Mouse (Mus musculus) midbrain, embryonic 12.5 days (tissue): ENCODE measurements around the gene Gm5678. TPM values are rescaled to one million over a fixed set of nuclear protein-coding genes. Genes with fewer than 3 reads are reported as not detected.
A peak's percentile ranks its signal among the peaks of the same experiment; 100 is the strongest.

Source experiments
- ATAC-seq: fragments of 200-750 bp; cut with Nextera tagmentation; 2 replicates; pipeline ENCODE4 v1.8.0; 2017; ENCODE audit warnings: low read depth, moderate TSS enrichment, moderate library complexity; ENCODE audit not compliant: low FRiP score
- H3K27ac ChIP-seq: fragments of 300-500 bp; sonication (generic); replicated peaks from 2 replicates; pipeline ENCODE4 v1.5.1; 2016; ENCODE audit warnings: mild to moderate bottlenecking
- H3K27me3 ChIP-seq: fragments of 300-500 bp; sonication (generic); 2 replicates; pipeline ENCODE4 v1.6.1; 2016; ENCODE audit warnings: mild to moderate bottlenecking
- H3K36me3 ChIP-seq: fragments of 300-500 bp; sonication (generic); 2 replicates; pipeline ENCODE4 v1.6.1; 2016
- H3K4me1 ChIP-seq: fragments of 300-500 bp; sonication (generic); 2 replicates; pipeline ENCODE4 v1.6.1; 2016
- H3K4me2 ChIP-seq: fragments of 300-500 bp; sonication (generic); replicated peaks from 2 replicates; pipeline ENCODE4 v1.6.1; 2016; ENCODE audit warnings: mild to moderate bottlenecking, moderate library complexity
- H3K4me3 ChIP-seq: fragments of 300-500 bp; sonication (generic); 2 replicates; pipeline ENCODE4 v1.5.1; 2016; ENCODE audit warnings: mild to moderate bottlenecking
- H3K9ac ChIP-seq: fragments of 300-500 bp; sonication (generic); replicated peaks from 2 replicates; pipeline ENCODE4 v1.6.1; 2016; ENCODE audit warnings: mild to moderate bottlenecking, moderate library complexity
- H3K9me3 ChIP-seq: fragments of 300-500 bp; sonication (generic); 2 replicates; pipeline ENCODE4 v1.6.1; 2016; ENCODE audit warnings: mild to moderate bottlenecking
- WGBS: fragments of 180-500 bp; shearing (Covaris S2); methylation state at CpG from one replicate; pipeline ENCODE4 v1.1.7; 2016; 5-methylcytosine and 5-hydroxymethylcytosine counted together
- polyA plus RNA-seq: library from polyadenylated mRNA; unstranded; fragments of >200 nt; fragmentation: Nextera tagmentation; extraction: Ambion mirVana; gene quantifications from 2 replicates; pipeline ENCODE4 v1.2.1, GENCODE M21; 2016

Gene Gm5678
- polyA plus RNA-seq, 1 experiment from 2014 or later = not detected

DNA sequence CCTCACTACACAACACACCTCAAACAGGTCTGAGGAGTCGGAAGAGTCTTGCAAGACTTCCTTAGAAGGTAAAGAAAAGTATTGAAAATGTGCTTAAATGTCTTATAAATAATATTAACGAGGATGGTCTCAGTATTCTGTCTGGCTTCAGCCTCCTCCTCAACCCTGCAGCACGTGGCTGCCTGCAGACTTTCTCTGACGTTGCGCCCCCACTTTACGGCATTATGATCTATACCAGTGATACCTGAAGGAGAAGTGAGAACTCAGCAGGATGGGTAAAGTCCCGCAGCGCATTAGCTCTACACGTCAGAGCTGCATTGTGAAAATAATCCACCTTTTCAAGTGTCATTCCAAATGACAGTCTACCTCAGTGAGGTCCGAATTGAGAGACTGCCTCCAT is 33.4 kb upstream of the Gm5678 start:
- 93% methylated on average over 10 of the region's 10 CpGs for WGBS

GRCm38 (mm10) chr16:93595766-93596165 is 32.1 kb upstream of the Gm5678 start:
- Histone ChIP-seq H3K27ac (no peak overlapping the region), H3K9ac (no peak overlapping the region), H3K36me3 (peaks cover 36% of the 10 kb centered on the region), H3K4me1 (no peaks in the 10 kb centered on the region), H3K4me2 (no peak overlapping the region), H3K4me3 (no peak overlapping the region), H3K9me3 (no peaks in the 10 kb centered on the region), H3K27me3 (no peaks in the 10 kb centered on the region)
- ATAC-seq = no peak
- 91% methylated on average over 5 of the region's 5 CpGs for WGBS

More for the DNA sequence above, 33.4 kb upstream of the Gm5678 start:
- Histone ChIP-seq H3K9me3 (no peaks in the 10 kb centered on the region), H3K36me3 (peaks cover 48% of the 10 kb centered on the region), H3K9ac (no peak overlapping the region), H3K27me3 (no peaks in the 10 kb centered on the region), H3K4me3 (no peak overlapping the region), H3K27ac (no peak overlapping the region), H3K4me2 (no peak overlapping the region), H3K4me1 (no peaks in the 10 kb centered on the region)
- ATAC-seq = no peak

DNA sequence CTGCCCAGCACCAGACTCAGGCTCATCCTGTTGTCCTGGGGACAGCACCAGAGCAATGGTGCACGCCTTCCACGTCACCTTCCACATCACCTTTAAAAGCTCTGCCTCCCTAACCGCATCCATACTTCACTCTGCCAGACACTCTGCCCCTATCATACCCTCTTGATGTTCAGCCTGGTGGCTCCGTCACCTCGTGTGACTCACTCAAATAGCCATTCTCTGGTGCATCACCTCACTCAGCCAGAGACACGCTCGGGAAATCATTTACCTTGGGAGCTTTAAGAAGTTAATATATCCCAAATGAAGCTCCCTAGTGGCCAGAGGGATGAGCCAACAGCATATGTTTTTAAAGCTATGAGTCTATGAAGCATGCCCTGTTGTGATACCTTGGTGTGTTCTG is 31.1 kb upstream of the Gm5678 start:
- no peak overlapping the region for H3K9ac ChIP-seq
- H3K4me2 ChIP-seq = no peak overlapping the region
- no peak overlapping the region for H3K4me3 ChIP-seq
- no peaks in the 10 kb centered on the region for H3K27me3 ChIP-seq
- no peaks in the 10 kb centered on the region for H3K9me3 ChIP-seq
- ATAC-seq = no peak
- H3K4me1 ChIP-seq = no peaks in the 10 kb centered on the region
- no peak overlapping the region for H3K27ac ChIP-seq
- WGBS = 91% methylated on average over 7 of the region's 7 CpGs
- H3K36me3 ChIP-seq = peaks cover 32% of the 10 kb centered on the region

DNA sequence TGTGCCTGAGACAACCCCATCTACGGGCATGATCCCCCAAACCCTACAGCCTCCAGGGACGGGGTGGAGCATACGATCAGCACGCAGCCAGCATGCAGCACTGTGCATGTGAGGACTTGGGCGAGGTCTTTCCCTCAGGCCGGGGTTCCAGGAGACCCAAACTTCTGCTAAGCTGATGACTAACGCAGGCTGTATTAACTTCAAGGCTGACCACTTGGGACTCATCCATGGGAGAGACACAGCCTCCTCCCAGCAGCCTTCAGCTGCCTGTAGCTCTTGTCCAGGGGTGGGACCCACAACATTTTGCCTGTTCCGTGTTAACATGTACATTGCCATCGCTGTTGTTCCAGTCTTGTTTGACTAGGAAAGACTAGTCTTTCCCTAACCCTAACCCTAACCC is 30.3 kb upstream of the Gm5678 start:
- WGBS = 96% methylated on average over 9 of the region's 9 CpGs
- H3K4me2 ChIP-seq = no peak overlapping the region
- H3K9ac ChIP-seq = no peak overlapping the region
- H3K27ac ChIP-seq = no peak overlapping the region
- H3K27me3 ChIP-seq = no peaks in the 10 kb centered on the region
- ATAC-seq = no peak
- H3K9me3 ChIP-seq = no peaks in the 10 kb centered on the region
- no peaks in the 10 kb centered on the region for H3K4me1 ChIP-seq
- no peak overlapping the region for H3K4me3 ChIP-seq
- H3K36me3 ChIP-seq = peaks cover 31% of the 10 kb centered on the region

- no peak overlapping the region for H3K4me2 ChIP-seq
- H3K36me3 ChIP-seq = peaks cover 20% of the 10 kb centered on the region
- no peak overlapping the region for H3K9ac ChIP-seq
- no peak for ATAC-seq
- H3K4me1 ChIP-seq = peaks cover 2% of the 10 kb centered on the region
- 92% methylated on average over 6 of the region's 6 CpGs for WGBS
- H3K4me3 ChIP-seq = no peak overlapping the region
- no peak overlapping the region for H3K27ac ChIP-seq
- no peaks in the 10 kb centered on the region for H3K27me3 ChIP-seq
- no peaks in the 10 kb centered on the region for H3K9me3 ChIP-seq
Observed at GRCm38 (mm10) chr16:93599461-93599860, 28.4 kb upstream of the Gm5678 start.

GRCm38 (mm10) chr16:93603439-93604212 is 24.3 kb upstream of the Gm5678 start, which contains the start of gene Setd4:
Gene Setd4, minus strand, starts transcription at chr16:93604063.
- peaks cover 17% of the 10 kb centered on the region for H3K4me1 ChIP-seq
- H3K27me3 ChIP-seq = peaks cover 4% of the 10 kb centered on the region; the same call in 1 of the 2 replicates
- H3K9me3 ChIP-seq = no peaks in the 10 kb centered on the region
- WGBS = 1% methylated on average over 55 of the region's 55 CpGs
- ATAC-seq = peak; percentile 88
- peak within 1 kb of the TSS; percentile 56 for H3K4me3 ChIP-seq
- H3K4me2 ChIP-seq = peak within 1 kb of the TSS; percentile 90
- H3K36me3 ChIP-seq = peaks cover 4% of the 10 kb centered on the region; the same call in 1 of the 2 replicates
- H3K27ac ChIP-seq = peak within 1 kb of the TSS; percentile 95
- peak within 1 kb of the TSS; percentile 65 for H3K9ac ChIP-seq

- ATAC-seq = no peak
- Histone ChIP-seq H3K4me2 (peak overlapping the region; percentile 90), H3K27me3 (peaks cover 4% of the 10 kb centered on the region; the same call in 1 of the 2 replicates), H3K36me3 (0 out of 2 replicates have a peak, but pooled peaks cover 3% of the 10 kb centered on the region), H3K27ac (peak overlapping the region; percentile 95), H3K4me1 (peaks cover 22% of the 10 kb centered on the region), H3K9ac (peak overlapping the region; percentile 65), H3K9me3 (no peaks in the 10 kb centered on the region), H3K4me3 (peak overlapping the region; percentile 56)
- 3% methylated on average over 16 of the region's 16 CpGs for WGBS
Observed at GRCm38 (mm10) chr16:93604481-93604969, 23.4 kb upstream of the Gm5678 start.

GRCm38 (mm10) chr16:93605553-93605952 is 22.3 kb upstream of the Gm5678 start, which contains the start of gene Cbr1:
Gene Cbr1, plus strand, starts transcription at chr16:93605853.
- no peak for ATAC-seq

DNA sequence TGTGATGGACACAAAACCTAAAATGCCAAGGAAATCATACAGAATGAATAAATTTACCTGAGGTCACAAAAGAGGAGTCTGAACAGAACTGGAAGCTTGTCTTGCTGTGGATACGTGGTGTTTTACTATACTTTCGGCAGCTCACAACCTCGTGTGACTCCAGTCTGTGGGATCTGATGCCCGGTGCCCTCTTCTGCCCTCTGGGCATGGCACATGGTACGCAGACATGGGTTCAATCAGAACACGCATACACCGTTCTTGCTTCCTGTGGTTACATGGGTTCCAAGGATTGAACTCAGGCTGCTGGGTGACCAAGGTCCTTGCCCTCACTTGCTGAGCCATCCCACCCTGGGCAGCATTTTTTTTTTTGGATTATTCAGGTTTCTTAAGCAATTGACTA is 21.8 kb upstream of the Gm5678 start:
- Histone ChIP-seq H3K27me3 (peaks cover 4% of the 10 kb centered on the region; the same call in 1 of the 2 replicates), H3K4me1 (peaks cover 22% of the 10 kb centered on the region), H3K27ac (no peak overlapping the region), H3K36me3 (peaks cover 19% of the 10 kb centered on the region), H3K4me3 (no peak overlapping the region), H3K9me3 (no peaks in the 10 kb centered on the region), H3K9ac (no peak overlapping the region), H3K4me2 (no peak overlapping the region)
- WGBS = 88% methylated on average over 7 of the region's 7 CpGs
- no peak for ATAC-seq

More at GRCm38 (mm10) chr16:93605553-93605952, 22.3 kb upstream of the Gm5678 start, which contains the start of gene Cbr1:
- H3K4me3 ChIP-seq = peak within 1 kb of the TSS; percentile 56
- H3K4me1 ChIP-seq = peaks cover 22% of the 10 kb centered on the region
- 67% methylated on average over 4 of the region's 4 CpGs for whole genome bisulfite sequencing
- no peak within 1 kb of the TSS for H3K27ac ChIP-seq
- H3K27me3 ChIP-seq = peaks cover 4% of the 10 kb centered on the region; the same call in 1 of the 2 replicates
- H3K36me3 ChIP-seq = peaks cover 13% of the 10 kb centered on the region; the same call in 1 of the 2 replicates
- H3K4me2 ChIP-seq = peak within 1 kb of the TSS; percentile 90
- H3K9me3 ChIP-seq = no peaks in the 10 kb centered on the region
- peak within 1 kb of the TSS; percentile 65; the same call in 1 of the 2 replicates for H3K9ac ChIP-seq

DNA sequence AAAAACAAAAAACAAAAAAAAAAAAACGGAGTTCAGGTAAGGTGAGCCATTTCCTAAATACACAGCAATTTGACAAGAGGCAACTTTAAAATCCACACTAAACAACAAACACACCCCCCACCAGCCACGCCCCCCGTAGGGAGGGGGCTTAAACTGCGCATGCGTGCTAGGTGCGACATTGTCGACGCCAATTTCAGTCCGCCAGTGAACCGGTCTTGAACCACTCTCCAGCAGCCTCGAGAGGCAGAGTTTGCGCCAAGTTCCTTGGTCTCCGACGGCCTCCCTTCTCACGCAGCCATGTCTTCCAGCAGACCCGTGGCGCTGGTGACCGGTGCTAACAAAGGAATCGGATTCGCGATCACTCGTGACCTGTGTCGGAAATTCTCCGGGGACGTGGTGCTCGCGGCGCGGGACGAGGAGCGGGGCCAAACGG is 20.2 kb upstream of the Gm5678 start:
- peak; percentile 20; the same call in 1 of the 2 replicates for ATAC-seq
- peaks cover 4% of the 10 kb centered on the region; the same call in 1 of the 2 replicates for H3K27me3 ChIP-seq
- peak overlapping the region; percentile 84 for H3K4me2 ChIP-seq
- peak overlapping the region; percentile 74 for H3K9ac ChIP-seq
- peaks cover 26% of the 10 kb centered on the region for H3K36me3 ChIP-seq
- peak overlapping the region; percentile 63 for H3K4me3 ChIP-seq
- under 1% methylated on average over 32 of the region's 32 CpGs for WGBS
- peaks cover 22% of the 10 kb centered on the region for H3K4me1 ChIP-seq
- peak overlapping the region; percentile 81 for H3K27ac ChIP-seq
- no peaks in the 10 kb centered on the region for H3K9me3 ChIP-seq

- Histone ChIP-seq H3K4me3 (peak overlapping the region; percentile 63), H3K4me2 (peak overlapping the region; percentile 84), H3K27me3 (peaks cover 4% of the 10 kb centered on the region; the same call in 1 of the 2 replicates), H3K9ac (peak overlapping the region; percentile 74; the same call in 1 of the 2 replicates), H3K27ac (no peak overlapping the region), H3K36me3 (peaks cover 26% of the 10 kb centered on the region), H3K4me1 (peaks cover 22% of the 10 kb centered on the region), H3K9me3 (no peaks in the 10 kb centered on the region)
- ATAC-seq = no peak
- WGBS = 67% methylated on average over 8 of the region's 8 CpGs
Observed at GRCm38 (mm10) chr16:93608731-93609130, 19.2 kb upstream of the Gm5678 start.

DNA sequence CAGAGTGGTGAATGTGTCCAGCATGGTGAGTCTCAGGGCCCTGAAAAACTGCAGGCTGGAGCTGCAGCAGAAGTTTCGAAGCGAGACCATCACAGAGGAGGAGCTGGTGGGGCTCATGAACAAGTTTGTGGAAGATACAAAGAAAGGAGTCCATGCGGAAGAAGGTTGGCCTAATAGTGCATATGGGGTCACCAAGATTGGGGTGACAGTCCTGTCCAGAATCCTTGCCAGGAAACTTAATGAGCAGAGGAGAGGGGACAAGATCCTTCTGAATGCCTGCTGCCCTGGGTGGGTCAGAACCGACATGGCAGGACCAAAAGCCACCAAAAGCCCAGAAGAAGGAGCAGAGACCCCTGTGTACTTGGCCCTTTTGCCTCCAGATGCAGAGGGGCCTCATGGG is 18.1 kb upstream of the Gm5678 start:
- Histone ChIP-seq H3K9ac (no peak overlapping the region), H3K4me3 (no peak overlapping the region), H3K4me2 (no peak overlapping the region), H3K4me1 (peaks cover 17% of the 10 kb centered on the region), H3K9me3 (no peaks in the 10 kb centered on the region), H3K27me3 (peaks cover 4% of the 10 kb centered on the region; the same call in 1 of the 2 replicates), H3K36me3 (peaks cover 26% of the 10 kb centered on the region), H3K27ac (no peak overlapping the region)
- 92% methylated on average over 4 of the region's 4 CpGs for WGBS
- no peak for ATAC-seq
